Mouse (Mus musculus): ENCODE results near the gene Sez6l2.

DNA sequence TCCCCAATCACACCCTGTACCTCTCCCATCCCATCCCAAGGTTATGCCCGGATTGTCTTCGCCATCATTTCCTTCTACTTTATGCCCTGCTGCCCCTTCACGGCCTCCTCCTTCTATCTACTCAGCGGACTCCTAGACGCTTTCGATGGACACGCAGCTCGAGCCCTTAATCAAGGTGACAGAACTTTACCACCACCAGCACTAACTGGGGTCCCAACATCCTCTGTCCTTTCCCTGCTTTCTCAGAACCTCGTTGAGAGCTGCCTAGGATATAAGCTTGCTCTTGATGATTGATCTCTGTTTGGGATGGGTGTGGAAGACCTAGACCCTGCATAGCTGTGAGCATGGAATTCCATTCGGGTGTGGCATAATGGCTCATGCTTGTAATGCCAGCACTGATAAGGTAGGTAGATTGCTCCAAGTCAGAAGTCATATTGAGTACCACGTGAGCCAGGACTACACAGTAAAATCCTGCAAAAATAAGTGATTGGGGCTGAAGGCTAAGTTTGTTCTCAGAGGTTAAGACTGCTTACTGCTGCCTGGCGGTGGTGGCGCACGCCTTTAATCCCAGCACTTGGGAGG, 26.6 kb downstream of the Sez6l2 start:
- TF ChIP-seq CTCF (IDR thresholded peaks at IDR 0.05; ENCODE audit: insufficient read depth, low read depth, low read length) (no peak), POLR2A (IDR thresholded peaks at IDR 0.05; ENCODE audit: insufficient read depth, low read depth, low read length) (no peak)
